ENCODE assay signal across 10 mouse cellular contexts in the genomic region with DNA sequence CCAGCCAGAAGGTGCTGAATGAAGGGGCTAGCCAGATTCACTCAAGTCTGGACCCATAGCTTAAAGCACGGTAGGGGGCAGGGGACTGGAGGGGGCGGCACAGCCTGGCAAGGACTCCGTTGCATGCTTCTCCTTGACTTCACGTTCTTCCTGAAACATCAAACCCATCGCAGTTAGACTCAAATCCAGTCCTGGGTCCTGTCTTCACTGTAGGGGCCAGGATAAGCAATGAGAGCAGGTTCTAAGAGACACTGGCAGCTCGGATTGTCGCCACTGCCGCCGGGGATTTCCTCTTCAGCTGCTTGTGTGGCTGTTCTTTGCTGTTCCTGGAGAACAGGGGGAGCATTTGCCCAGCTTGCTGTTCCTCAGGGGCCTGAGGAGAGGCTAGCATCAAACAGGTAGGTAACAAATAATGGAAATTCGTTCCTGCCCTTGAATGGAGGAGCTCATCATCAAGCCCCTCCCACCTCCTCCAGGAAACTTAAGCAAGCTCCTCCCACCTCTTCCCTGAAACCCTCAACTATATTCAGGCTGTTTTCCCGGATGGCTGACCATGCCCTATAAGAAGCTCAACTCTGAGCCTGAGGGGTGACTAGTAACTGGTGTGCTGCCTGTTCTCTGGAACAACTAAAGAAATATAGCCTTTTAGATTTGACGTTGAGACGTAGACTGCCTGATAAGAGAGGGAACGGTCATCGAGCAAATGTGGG. TPM values are rescaled to one million over a fixed set of nuclear protein-coding genes. Genes with fewer than 3 reads are reported as not detected.
DNase-seq lines count a peak whose midpoint lies in the region; ATAC-seq lines count a peak whose summit lies in the region.
"Had no signal": no experiment of that assay in that cellular context is flagged by ENCODE, and none has a peak within 500 bp of the region (broad histone marks: within the 10 kb centered on the region; RNA-seq: fewer than 3 reads in every experiment).

No protein-coding gene starts in this region.

- DNase-seq in frontal cortex, postnatal 14 days (ENCODE audit: low spot score in 2 of 2): no peak
- DNase-seq in left cerebral cortex, postnatal 36 days (ENCODE audit: low spot score in 2 of 2): no peak
- no peak for DNase-seq in thymus, postnatal 4 days
- no peak for DNase-seq in cerebellum, postnatal 4 days (ENCODE audit: low spot score in 2 of 2)

- H3K27ac ChIP-seq in embryonic facial prominence, embryonic 15.5 days (replicated peaks): no peak overlapping the region; the same call in 1 of the 2 replicates
- peak overlapping the region; percentile 71 for H3K27ac ChIP-seq in kidney, embryonic 16.5 days (ENCODE audit: low read length)
- no peak overlapping the region for H3K27ac ChIP-seq in midbrain, embryonic 12.5 days (replicated peaks)

- 28% methylated on average over 15 of the region's 15 CpGs for WGBS in embryonic facial prominence, embryonic 15.5 days
- 11% methylated on average over 15 of the region's 15 CpGs for WGBS in kidney, embryonic 16.5 days
- WGBS in midbrain, embryonic 12.5 days: 31% methylated on average over 15 of the region's 15 CpGs

- peaks cover 7% of the 10 kb centered on the region; the same call in 1 of the 2 replicates for H3K4me1 ChIP-seq in embryonic facial prominence, embryonic 15.5 days
- H3K4me1 ChIP-seq in kidney, embryonic 16.5 days (ENCODE audit: insufficient read depth, low read length): peaks cover 13% of the 10 kb centered on the region; the same call in 1 of the 2 replicates
- peaks cover 5% of the 10 kb centered on the region; the same call in 1 of the 2 replicates for H3K4me1 ChIP-seq in midbrain, embryonic 12.5 days

- no peaks in the 10 kb centered on the region for H3K27me3 ChIP-seq in embryonic facial prominence, embryonic 15.5 days
- no peaks in the 10 kb centered on the region for H3K27me3 ChIP-seq in kidney, embryonic 16.5 days (ENCODE audit: insufficient read depth, low read length)
- H3K27me3 ChIP-seq in midbrain, embryonic 12.5 days: no peaks in the 10 kb centered on the region

- intact Hi-C loops in left cerebral cortex, postnatal 36 days (cut with DNase I): no loop called here

- no peak overlapping the region for H3K9ac ChIP-seq in embryonic facial prominence, embryonic 15.5 days
- peak overlapping the region; percentile 31 for H3K9ac ChIP-seq in kidney, embryonic 16.5 days (replicated peaks; ENCODE audit: low read length)
- no peak overlapping the region for H3K9ac ChIP-seq in midbrain, embryonic 12.5 days (replicated peaks)

- 0 out of 2 replicates have a peak, but pooled peaks cover 2% of the 10 kb centered on the region for H3K36me3 ChIP-seq in embryonic facial prominence, embryonic 15.5 days
- no peaks in the 10 kb centered on the region for H3K36me3 ChIP-seq in kidney, embryonic 16.5 days (ENCODE audit: insufficient read depth, low read length)
- peaks cover 6% of the 10 kb centered on the region; the same call in 1 of the 2 replicates for H3K36me3 ChIP-seq in midbrain, embryonic 12.5 days

- ATAC-seq in frontal cortex, adult (ENCODE audit: low TSS enrichment): peak; percentile 50; the same call in 1 of the 2 replicates
- ATAC-seq in embryonic facial prominence, embryonic 15.5 days (ENCODE audit: insufficient number of reproducible peaks, low FRiP score, low TSS enrichment, low read depth): no peak
- ATAC-seq in kidney, embryonic 16.5 days (ENCODE audit: low FRiP score, low TSS enrichment): peak; percentile 86
- no peak for ATAC-seq in midbrain, embryonic 12.5 days (ENCODE audit: low FRiP score, low read depth)

- no peaks in the 10 kb centered on the region for H3K9me3 ChIP-seq in embryonic facial prominence, embryonic 15.5 days (replicated peaks)
- H3K9me3 ChIP-seq in kidney, embryonic 16.5 days (ENCODE audit: low read length): no peaks in the 10 kb centered on the region
- H3K9me3 ChIP-seq in midbrain, embryonic 12.5 days: no peaks in the 10 kb centered on the region

- peak overlapping the region; percentile 32 for H3K4me3 ChIP-seq in embryonic facial prominence, embryonic 15.5 days (replicated peaks)
- H3K4me3 ChIP-seq in kidney, embryonic 16.5 days (ENCODE audit: low read length): peak overlapping the region; percentile 39
- H3K4me3 ChIP-seq in midbrain, embryonic 12.5 days: peak overlapping the region; percentile 26
- H3K4me3 ChIP-seq: erythroblast, embryonic 14.5 days had no signal

- H3K4me2 ChIP-seq in embryonic facial prominence, embryonic 15.5 days (replicated peaks): peak overlapping the region; percentile 44
- H3K4me2 ChIP-seq in kidney, embryonic 16.5 days (replicated peaks; ENCODE audit: low read depth, low read length): peak overlapping the region; percentile 52
- H3K4me2 ChIP-seq in midbrain, embryonic 12.5 days (replicated peaks): peak overlapping the region; percentile 45

RNA-seq across cellular contexts. Expression of a gene that starts 18.3 kb away (rescaled TPM):
- polyA plus RNA-seq in embryonic facial prominence, embryonic 15.5 days (2015; fragmentation: Nextera tagmentation; extraction: Ambion mirVana): not detected in 2 replicates
- polyA plus RNA-seq in kidney, embryonic 16.5 days (2015; fragmentation: Nextera tagmentation; extraction: Ambion mirVana): not detected in 2 replicates
- not detected in 2 replicates for polyA plus RNA-seq in midbrain, embryonic 12.5 days (2016; fragmentation: Nextera tagmentation; extraction: Ambion mirVana)
- total RNA-seq in left cerebral cortex, postnatal 36 days (2021): not detected
- polyA plus RNA-seq: C2C12; erythroblast, embryonic 14.5 days had no signal

RNA-seq across cellular contexts. Expression of a gene that starts 31.9 kb away (rescaled TPM):
- not detected in 2 replicates for polyA plus RNA-seq in embryonic facial prominence, embryonic 15.5 days (2015; fragmentation: Nextera tagmentation; extraction: Ambion mirVana)
- polyA plus RNA-seq in kidney, embryonic 16.5 days (2015; fragmentation: Nextera tagmentation; extraction: Ambion mirVana): not detected in 2 replicates
- not detected in 2 replicates for polyA plus RNA-seq in midbrain, embryonic 12.5 days (2016; fragmentation: Nextera tagmentation; extraction: Ambion mirVana)
- not detected for total RNA-seq in left cerebral cortex, postnatal 36 days (2021)
- polyA plus RNA-seq: erythroblast, embryonic 14.5 days had no signal

RNA-seq across cellular contexts. Expression of a gene that starts 45.6 kb away (rescaled TPM):
- polyA plus RNA-seq in embryonic facial prominence, embryonic 15.5 days (2015; fragmentation: Nextera tagmentation; extraction: Ambion mirVana): not detected in 2 replicates
- polyA plus RNA-seq in kidney, embryonic 16.5 days (2015; fragmentation: Nextera tagmentation; extraction: Ambion mirVana): not detected in 2 replicates
- polyA plus RNA-seq in midbrain, embryonic 12.5 days (2016; fragmentation: Nextera tagmentation; extraction: Ambion mirVana): not detected in 2 replicates
- total RNA-seq in left cerebral cortex, postnatal 36 days (2021): not detected
- polyA plus RNA-seq: C2C12; erythroblast, embryonic 14.5 days had no signal

Comparison
In these comparisons a context has a peak if more than half of its experiments do, and no peak if none do; other contexts are left out.
1. ATAC-seq: peak in frontal cortex, adult (single experiment) and kidney, embryonic 16.5 days (single experiment); none in embryonic facial prominence, embryonic 15.5 days (single experiment) and midbrain, embryonic 12.5 days (single experiment).
2. Peak in every context shown above with its lines, with median percentiles within 50 percentile points of each other: H3K4me2 ChIP-seq and H3K4me3 ChIP-seq.